Mouse (Mus musculus) heart, embryonic 14.5 days (tissue): ENCODE data around the gene Rrm1. TPM values are rescaled to one million over a fixed set of nuclear protein-coding genes. Genes with fewer than 3 reads are reported as not detected.

Experiments used
- ATAC-seq: fragments of 200-750 bp; cut with Nextera tagmentation; 2 replicates; pipeline ENCODE4 v1.8.0; 2017; ENCODE audit warnings: low read depth, moderate TSS enrichment; ENCODE audit not compliant: insufficient number of reproducible peaks, insufficient read depth, low FRiP score
- H3K27ac ChIP-seq, 2 experiments: fragments of 200-500 bp in 1 of 2; fragments of 300-500 bp in 1 of 2; sonication (generic) in 1 of 2; replicated peaks in 1 of 2; 2 replicates each; pipeline ENCODE4 v1.5.1; 2012 to 2014; ENCODE audit warnings: low read depth in 2 of 2, low read length in 2 of 2, control low read depth in 1 of 2, mild to moderate bottlenecking in 1 of 2, mixed read lengths in 1 of 2; ENCODE audit not compliant: control insufficient read depth in 1 of 2, insufficient read depth in 1 of 2
- H3K27me3 ChIP-seq: fragments of 300-500 bp; sonication (generic); 2 replicates; pipeline ENCODE4 v1.6.1; 2014; ENCODE audit warnings: mild to moderate bottlenecking, low read length, control low read depth; ENCODE audit not compliant: control insufficient read depth, insufficient read depth
- H3K36me3 ChIP-seq: fragments of 300-500 bp; sonication (generic); 2 replicates; pipeline ENCODE4 v1.6.1; 2014; ENCODE audit warnings: mild to moderate bottlenecking, control low read depth, low read length, mixed read lengths; ENCODE audit not compliant: control insufficient read depth, insufficient read depth
- H3K4me1 ChIP-seq, 2 experiments: fragments of 200-500 bp in 1 of 2; fragments of 300-500 bp in 1 of 2; sonication (generic) in 1 of 2; 2 replicates each; pipeline ENCODE4 v1.6.1; 2012 to 2014; ENCODE audit warnings: low read length in 2 of 2, control low read depth in 1 of 2, mixed read lengths in 1 of 2; ENCODE audit not compliant: control insufficient read depth in 2 of 2, insufficient read depth in 2 of 2
- H3K4me2 ChIP-seq: fragments of 300-500 bp; sonication (generic); 2 replicates; pipeline ENCODE4 v1.6.1; 2014; ENCODE audit warnings: mild to moderate bottlenecking, low read length
- H3K4me3 ChIP-seq, 2 experiments: fragments of 200-500 bp in 1 of 2; fragments of 300-500 bp in 1 of 2; sonication (generic) in 1 of 2; 2 replicates each; pipeline ENCODE4 v1.5.1; 2012 to 2014; ENCODE audit warnings: low read length in 2 of 2, mild to moderate bottlenecking in 2 of 2, control low read depth in 1 of 2, low read depth in 1 of 2, moderate library complexity in 1 of 2; ENCODE audit not compliant: control insufficient read depth in 1 of 2, insufficient read depth in 1 of 2
- H3K9ac ChIP-seq: fragments of 300-500 bp; sonication (generic); 2 replicates; pipeline ENCODE4 v1.6.1; 2014; ENCODE audit warnings: mild to moderate bottlenecking, low read length
- H3K9me3 ChIP-seq: fragments of 300-500 bp; sonication (generic); 2 replicates; pipeline ENCODE4 v1.6.1; 2016; ENCODE audit warnings: low read length, control low read depth; ENCODE audit not compliant: control insufficient read depth
- WGBS: fragments of 180-500 bp; shearing (Covaris S2); extraction: QIAGEN DNeasy Blood & Tissue Kit; methylation state at CpG from one replicate; pipeline ENCODE4 v1.1.7; 2014; 5-methylcytosine and 5-hydroxymethylcytosine counted together
- polyA plus RNA-seq: library from polyadenylated mRNA; unstranded; fragments of >200 nt; fragmentation: Nextera tagmentation; extraction: Ambion mirVana; gene quantifications from 2 replicates; pipeline ENCODE4 v1.2.1, GENCODE M21; 2014

Gene Rrm1
- polyA plus RNA-seq, 1 experiment from 2014 or later: 119 TPM

GRCm38 (mm10) chr7:102415841-102416240 lies 25.7 kb upstream of the Rrm1 start:
- 50% methylated on average over 6 of the region's 6 CpGs for WGBS
- H3K27ac ChIP-seq: no peak overlapping the region
- H3K4me2 ChIP-seq: no peak overlapping the region
- no peak overlapping the region for H3K9ac ChIP-seq
- H3K4me3 ChIP-seq: no peak overlapping the region
- H3K4me1 ChIP-seq: peaks cover 2 to 4% of the 10 kb centered on the region in 2 experiments; a peak in 2 of 4 replicates
- H3K9me3 ChIP-seq: no peaks in the 10 kb centered on the region
- no peaks in the 10 kb centered on the region for H3K27me3 ChIP-seq
- no peaks in the 10 kb centered on the region for H3K36me3 ChIP-seq
- no peak for ATAC-seq

GRCm38 (mm10) chr7:102417398-102417797 lies 24.1 kb upstream of the Rrm1 start:
- Histone ChIP-seq H3K4me3 (no peak overlapping the region), H3K4me2 (no peak overlapping the region), H3K9me3 (no peaks in the 10 kb centered on the region), H3K36me3 (no peaks in the 10 kb centered on the region), H3K27ac (no peak overlapping the region), H3K4me1 (peaks cover 2 to 4% of the 10 kb centered on the region in 2 experiments; a peak in 2 of 4 replicates), H3K27me3 (no peaks in the 10 kb centered on the region), H3K9ac (no peak overlapping the region)
- no peak for ATAC-seq
- 4% methylated on average over 4 of the region's 4 CpGs for WGBS

GRCm38 (mm10) chr7:102422036-102422435 lies 19.5 kb upstream of the Rrm1 start:
- H3K27ac ChIP-seq: no peak overlapping the region
- H3K9me3 ChIP-seq: no peaks in the 10 kb centered on the region
- 90% methylated on average over 2 of the region's 2 CpGs for WGBS
- H3K4me2 ChIP-seq: no peak overlapping the region
- no peaks in the 10 kb centered on the region for H3K4me1 ChIP-seq
- ATAC-seq: no peak
- no peaks in the 10 kb centered on the region for H3K27me3 ChIP-seq
- H3K4me3 ChIP-seq: no peak overlapping the region
- H3K9ac ChIP-seq: no peak overlapping the region
- H3K36me3 ChIP-seq: no peaks in the 10 kb centered on the region

DNA sequence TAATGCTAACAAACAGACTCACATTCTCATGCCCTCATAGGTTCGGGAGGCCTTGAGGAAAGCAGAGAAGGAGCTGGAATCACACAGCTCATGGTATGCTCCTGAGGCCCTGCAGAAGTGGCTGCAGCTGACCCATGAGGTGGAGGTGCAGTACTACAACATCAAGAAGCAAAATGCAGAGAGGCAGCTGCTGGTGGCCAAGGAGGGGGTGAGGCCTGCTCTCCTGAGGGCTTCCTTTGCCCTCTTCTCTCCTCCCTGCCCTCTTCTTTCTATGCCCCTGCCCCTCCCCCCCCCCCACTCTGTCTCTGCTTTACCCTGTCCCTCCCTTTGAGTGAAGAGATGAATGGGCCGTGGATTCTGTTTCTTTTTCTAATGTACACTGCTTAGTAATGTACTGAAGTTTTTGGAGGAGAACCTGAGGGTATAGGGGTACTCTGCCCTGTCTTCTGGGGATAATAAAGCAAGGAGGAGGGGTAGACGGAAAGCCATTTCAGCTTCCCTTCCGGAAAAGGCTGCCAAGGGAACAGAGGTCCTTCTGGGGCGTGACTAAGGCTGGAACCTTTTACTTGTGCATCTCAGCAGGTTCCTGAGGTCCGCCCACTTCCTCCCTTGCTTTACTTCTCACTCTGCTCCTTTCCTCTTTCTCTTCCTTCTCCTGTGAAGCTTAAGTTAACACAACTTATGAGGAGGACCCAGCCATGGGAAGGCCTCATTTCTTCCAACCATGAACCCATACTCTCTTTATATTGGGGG lies 15.4 kb upstream of the Rrm1 start:
- Histone ChIP-seq H3K27ac (no peak overlapping the region), H3K4me3 (no peak overlapping the region), H3K36me3 (no peaks in the 10 kb centered on the region), H3K4me1 (no peaks in the 10 kb centered on the region), H3K9ac (no peak overlapping the region), H3K9me3 (no peaks in the 10 kb centered on the region; the same call in 1 of the 2 replicates), H3K27me3 (no peaks in the 10 kb centered on the region), H3K4me2 (no peak overlapping the region)
- no peak for ATAC-seq
- 50% methylated on average over 6 of the region's 6 CpGs for WGBS

DNA sequence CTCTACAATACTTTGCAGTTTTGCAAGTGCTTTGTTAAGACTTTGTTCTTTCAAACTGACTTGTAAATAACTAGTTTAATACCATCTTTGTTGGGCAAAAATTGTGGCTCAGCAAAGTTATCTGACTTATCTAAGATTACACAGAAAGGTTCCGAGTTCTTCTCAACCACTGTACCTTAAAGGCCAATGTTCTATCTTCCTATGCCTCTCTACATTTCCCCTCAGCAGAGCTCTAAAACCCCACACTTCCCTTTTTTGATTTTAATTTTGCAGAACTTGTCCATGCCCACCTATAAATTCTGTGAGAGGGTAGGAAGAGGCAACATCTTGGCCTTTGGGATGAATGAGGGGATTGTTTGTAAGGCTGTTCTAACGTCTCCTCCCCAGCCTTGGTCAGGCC lies 7.2 kb upstream of the Rrm1 start:
- no peak for ATAC-seq
- 68% methylated on average over 2 of the region's 2 CpGs for WGBS
- no peaks in the 10 kb centered on the region; the same call in 1 of the 2 replicates for H3K9me3 ChIP-seq
- H3K36me3 ChIP-seq: no peaks in the 10 kb centered on the region
- H3K27me3 ChIP-seq: no peaks in the 10 kb centered on the region
- no peak overlapping the region for H3K4me2 ChIP-seq
- no peaks in the 10 kb centered on the region for H3K4me1 ChIP-seq
- no peak overlapping the region for H3K4me3 ChIP-seq
- H3K27ac ChIP-seq: no peak overlapping the region
- H3K9ac ChIP-seq: no peak overlapping the region

DNA sequence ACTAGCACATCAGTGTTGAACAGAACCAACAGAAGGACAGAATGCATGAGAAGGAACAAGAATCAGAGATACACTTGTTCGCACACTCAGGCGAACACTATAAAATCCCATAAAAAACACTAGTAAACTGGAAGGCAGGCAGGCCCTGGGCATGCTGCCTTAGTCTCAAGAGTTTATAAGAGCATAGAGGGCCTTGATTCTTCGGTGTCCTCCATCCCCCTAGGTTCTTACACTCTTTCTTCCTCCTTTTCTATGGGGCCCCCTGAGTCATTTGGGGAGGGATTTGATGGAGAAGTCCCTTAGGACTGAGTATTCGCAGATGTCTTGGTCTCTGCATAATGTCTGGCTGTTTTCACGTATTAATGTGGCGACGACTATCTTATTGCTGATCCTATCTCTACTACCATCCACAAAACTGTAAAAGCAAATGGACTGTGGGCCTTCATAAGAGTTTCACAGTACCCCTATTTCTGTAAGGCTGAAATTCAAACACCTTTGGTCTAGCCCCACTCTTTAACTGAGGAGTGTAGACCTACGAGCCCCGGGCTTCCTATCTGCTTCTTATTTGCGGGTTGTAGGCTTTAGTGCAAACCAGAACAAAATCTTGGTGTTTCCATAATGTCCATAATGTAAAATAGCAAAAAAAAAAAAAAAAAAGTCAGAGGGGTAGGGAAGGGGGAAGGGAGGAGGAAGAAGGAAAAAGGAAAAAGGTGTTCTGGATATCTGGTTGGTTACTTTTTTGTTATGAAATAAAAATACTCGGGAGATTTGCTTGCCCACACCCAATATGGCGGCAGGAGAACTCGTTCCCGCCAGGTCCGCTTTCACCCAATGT lies 456 bp upstream of the Rrm1 start:
- Histone ChIP-seq H3K27me3 (no peaks in the 10 kb centered on the region), H3K4me2 (peak overlapping the region; percentile 65), H3K9ac (no peak overlapping the region; the same call in 1 of the 2 replicates), H3K27ac (peak overlapping the region in 1 of 2 experiments; percentile 85; a peak in 2 of 4 replicates), H3K36me3 (peaks cover 17% of the 10 kb centered on the region), H3K4me1 (peaks cover 0 to 17% of the 10 kb centered on the region in 2 experiments; a peak in 2 of 4 replicates), H3K9me3 (no peaks in the 10 kb centered on the region), H3K4me3 (peak overlapping the region; percentile 71 to 98)
- no peak for ATAC-seq
- whole genome bisulfite sequencing: 54% methylated on average over 15 of the region's 15 CpGs

DNA sequence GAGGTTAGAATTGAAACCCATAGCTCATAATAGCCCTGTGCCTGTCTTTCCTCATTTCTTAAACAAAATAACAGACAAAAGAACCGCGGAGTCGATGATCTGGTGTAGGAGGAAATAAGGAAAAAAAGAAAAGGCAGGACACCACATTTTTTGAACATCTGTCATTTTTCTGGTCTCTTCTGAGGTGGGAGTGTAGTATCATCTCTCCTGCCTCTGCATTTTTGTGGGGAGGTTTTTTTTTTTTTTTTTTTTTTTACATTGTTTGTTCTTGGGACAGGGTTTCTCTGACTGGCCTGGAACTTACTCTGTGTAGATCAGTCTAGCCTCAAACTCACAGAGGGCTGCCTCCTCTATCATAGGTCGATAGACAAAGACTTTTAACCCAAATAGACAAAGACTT lies 937 bp downstream of the Rrm1 start:
- Histone ChIP-seq H3K4me1 (peaks cover 0 to 17% of the 10 kb centered on the region in 2 experiments; a peak in 2 of 4 replicates), H3K27me3 (no peaks in the 10 kb centered on the region), H3K9me3 (no peaks in the 10 kb centered on the region), H3K9ac (peak overlapping the region; percentile 85), H3K4me3 (peak overlapping the region; percentile 71 to 98), H3K4me2 (peak overlapping the region; percentile 65), H3K27ac (peak overlapping the region; percentile 85 to 95), H3K36me3 (peaks cover 31% of the 10 kb centered on the region)
- 4% methylated on average over 4 of the region's 4 CpGs for WGBS
- ATAC-seq: no peak
